Mouse (Mus musculus): ENCODE data around the gene Diras2.

- TF ChIP-seq CTCF (IDR thresholded peaks at IDR 0.05; ENCODE audit: low read depth) (no peak), EP300 (IDR thresholded peaks at IDR 0.05; ENCODE audit: low read depth) (no peak)
Measured at GRCm38 (mm10) chr13:52469795-52470690, 61.0 kb downstream of the Diras2 start.
